8 mouse cellular contexts compared by ENCODE assay signal in genomic region chr6:136803739-136804633, GRCm38 (mm10). TPM values are rescaled to one million over a fixed set of nuclear protein-coding genes. Genes with fewer than 3 reads are reported as not detected.
DNase-seq lines count a peak whose midpoint lies in the region; ATAC-seq lines count a peak whose summit lies in the region.

TSS of gene Hist4h4 (minus strand) at chr6:136804415.

- DNase-seq in adipocyte (ENCODE audit: low spot score): peak; percentile 100
- DNase-seq in embryo, embryonic 10 days (ENCODE audit: low spot score): peak; percentile 91
- DNase-seq in gastrocnemius, postnatal 10 days: peak; percentile 94
- DNase-seq in left cerebral cortex, postnatal 14 days (ENCODE audit: low spot score in 2 of 2): peak; percentile 96 to 98
- DNase-seq in mesoderm, embryonic 11.5 days (ENCODE audit: low read depth, low spot score): peak; percentile 98
- peak; percentile 93 to 95 for DNase-seq in right cerebral cortex, postnatal 36 days (ENCODE audit: low spot score in 2 of 2)
- DNase-seq in yolk sac, embryonic 10.5 days (ENCODE audit: low spot score): peak; percentile 93

- intact Hi-C loops in left cerebral cortex, postnatal 14 days (cut with DNase I): no loop called here

- peak; percentile 64 for ATAC-seq in inflammation-experienced regulatory T-cells, adult 6 months

RNA-seq across cellular contexts. Expression of gene Hist4h4, which starts in this region (rescaled TPM):
- total RNA-seq in gastrocnemius, postnatal 10 days (2021): 10 to 100 TPM; 19.9 to 21.8 TPM
- 1 to 10 TPM in 2 of 3 experiments, under 1 TPM in 1; 0.85 to 2.9 (median 2.8) TPM for polyA plus RNA-seq in inflammation-experienced regulatory T-cells, adult 6 months (2017; shearing (Covaris generic))
- total RNA-seq in left cerebral cortex, postnatal 14 days (2021): 10 to 100 TPM in 1 of 2 experiments, 1 to 10 TPM in 1; 7.9 to 10.4 TPM

Comparison
In these comparisons a context has a peak if more than half of its experiments do, and no peak if none do; other contexts are left out.
1. Peak in every context shown above with its lines: DNase-seq and ATAC-seq.